Mouse (Mus musculus): ENCODE data around the gene Gm20920.
"Not testable (repeated sequence)": the region's sequence is repeated elsewhere in the genome, so short reads cannot be mapped to it uniquely, and the experiment has no call there.

The Gm20920 gene

GRCm38 (mm10) chrY:51851820-51852219, at the start of gene Gm20920:
TSS of gene Gm20920 (plus strand) at chrY:51852120.
- not testable (repeated sequence) for DNase-seq (ENCODE audit: low spot score in 2 of 2)
